Mouse (Mus musculus): ENCODE data around the gene Nipal3. TPM values are rescaled to one million over a fixed set of nuclear protein-coding genes. Genes with fewer than 3 reads are reported as not detected.
A peak's percentile ranks its signal among the peaks of the same experiment; 100 is the strongest.

Gene Nipal3
- total RNA-seq, 2 experiments from 2014 or later = 40.3 to 130 TPM

DNA sequence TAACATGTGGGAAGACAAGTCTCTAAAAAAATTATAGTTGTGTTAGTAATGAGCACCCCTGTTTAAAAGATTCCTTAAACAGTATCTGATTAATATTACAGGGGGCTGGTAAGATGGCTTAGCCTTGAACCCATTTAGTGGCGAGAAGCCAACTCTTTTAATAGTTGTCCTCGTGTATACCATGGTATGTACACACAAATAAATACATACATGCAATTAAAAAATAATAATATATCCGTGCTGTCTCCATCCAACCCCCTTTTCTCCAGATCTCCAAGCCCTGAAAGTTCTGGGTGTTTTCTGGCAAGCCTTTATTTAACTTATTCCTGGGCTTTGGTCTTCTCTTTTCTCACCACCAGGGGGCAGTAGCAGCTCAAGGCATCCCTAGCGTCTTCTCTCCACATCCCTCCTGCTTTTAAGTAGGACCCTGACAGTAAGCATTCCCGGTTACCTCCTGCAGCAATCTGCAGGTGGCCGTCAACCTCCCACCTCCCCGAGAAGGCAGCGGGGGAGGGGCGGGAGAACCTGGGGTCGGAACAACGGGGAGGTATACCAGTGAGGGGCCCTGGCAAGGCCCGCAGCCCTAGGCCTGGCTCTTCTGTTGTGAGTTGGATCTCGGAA, 13.7 kb upstream of the Nipal3 start:
- peak; percentile 61 for ATAC-seq (replicated peaks; ENCODE audit: low FRiP score, poor library complexity, severe bottlenecking)

- peak; percentile 87 for ATAC-seq (replicated peaks; ENCODE audit: low FRiP score, poor library complexity, severe bottlenecking)
Observed at GRCm38 (mm10) chr4:135507547-135508350, 12.9 kb upstream of the Nipal3 start.

GRCm38 (mm10) chr4:135505794-135506193, 11.0 kb upstream of the Nipal3 start:
- no peak for ATAC-seq (replicated peaks; ENCODE audit: low FRiP score, poor library complexity, severe bottlenecking)

DNA sequence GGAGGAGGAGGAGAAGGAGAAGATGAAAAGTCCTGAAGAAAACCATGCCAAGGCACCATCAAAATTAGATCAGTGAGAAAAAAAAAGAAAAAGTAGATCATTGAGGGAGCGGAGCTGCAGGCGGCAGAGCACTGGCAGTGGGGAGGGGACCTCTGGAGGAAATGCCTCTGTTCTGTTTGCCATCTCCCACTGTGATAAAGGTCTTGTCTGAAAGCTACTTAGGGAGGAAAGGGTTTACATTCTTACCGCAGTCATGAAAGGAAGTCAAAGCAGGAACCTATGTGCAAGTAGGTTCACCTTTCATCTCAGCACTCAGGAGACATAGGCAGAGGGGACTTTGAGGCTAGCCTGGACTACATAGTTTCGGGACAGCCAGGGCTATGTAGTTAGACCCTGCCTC, 6.7 kb upstream of the Nipal3 start:
- ATAC-seq (replicated peaks; ENCODE audit: low FRiP score, poor library complexity, severe bottlenecking) = no peak

DNA sequence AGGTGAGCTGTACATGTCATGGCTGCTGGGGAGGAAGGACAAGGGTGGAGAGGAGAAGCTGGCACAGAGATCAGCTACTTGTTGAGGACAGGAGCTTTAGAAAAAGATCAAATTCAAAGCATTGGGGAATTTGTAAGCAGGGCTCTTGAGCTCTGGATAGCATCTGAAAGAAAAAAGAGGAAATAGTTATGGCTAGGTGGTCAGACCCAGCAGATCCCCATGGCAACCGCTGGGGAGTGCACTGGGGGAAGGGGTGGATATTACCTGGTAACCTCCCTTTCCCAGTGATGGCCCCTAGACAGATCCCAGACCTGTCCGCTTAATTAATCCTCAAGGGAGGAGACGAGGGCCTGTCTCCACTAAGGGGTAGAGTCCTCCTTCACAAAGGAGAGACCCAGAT, 5.0 kb upstream of the Nipal3 start:
- ATAC-seq (replicated peaks; ENCODE audit: low FRiP score, poor library complexity, severe bottlenecking) = no peak

- ATAC-seq (replicated peaks; ENCODE audit: low FRiP score, poor library complexity, severe bottlenecking) = no peak
Observed at GRCm38 (mm10) chr4:135498136-135498535, 3.3 kb upstream of the Nipal3 start.

GRCm38 (mm10) chr4:135495810-135496209, 972 bp upstream of the Nipal3 start:
- no peak for ATAC-seq (replicated peaks; ENCODE audit: low FRiP score, poor library complexity, severe bottlenecking)

GRCm38 (mm10) chr4:135495397-135495791, 556 bp upstream of the Nipal3 start:
- ATAC-seq (replicated peaks; ENCODE audit: low FRiP score, poor library complexity, severe bottlenecking) = no peak

DNA sequence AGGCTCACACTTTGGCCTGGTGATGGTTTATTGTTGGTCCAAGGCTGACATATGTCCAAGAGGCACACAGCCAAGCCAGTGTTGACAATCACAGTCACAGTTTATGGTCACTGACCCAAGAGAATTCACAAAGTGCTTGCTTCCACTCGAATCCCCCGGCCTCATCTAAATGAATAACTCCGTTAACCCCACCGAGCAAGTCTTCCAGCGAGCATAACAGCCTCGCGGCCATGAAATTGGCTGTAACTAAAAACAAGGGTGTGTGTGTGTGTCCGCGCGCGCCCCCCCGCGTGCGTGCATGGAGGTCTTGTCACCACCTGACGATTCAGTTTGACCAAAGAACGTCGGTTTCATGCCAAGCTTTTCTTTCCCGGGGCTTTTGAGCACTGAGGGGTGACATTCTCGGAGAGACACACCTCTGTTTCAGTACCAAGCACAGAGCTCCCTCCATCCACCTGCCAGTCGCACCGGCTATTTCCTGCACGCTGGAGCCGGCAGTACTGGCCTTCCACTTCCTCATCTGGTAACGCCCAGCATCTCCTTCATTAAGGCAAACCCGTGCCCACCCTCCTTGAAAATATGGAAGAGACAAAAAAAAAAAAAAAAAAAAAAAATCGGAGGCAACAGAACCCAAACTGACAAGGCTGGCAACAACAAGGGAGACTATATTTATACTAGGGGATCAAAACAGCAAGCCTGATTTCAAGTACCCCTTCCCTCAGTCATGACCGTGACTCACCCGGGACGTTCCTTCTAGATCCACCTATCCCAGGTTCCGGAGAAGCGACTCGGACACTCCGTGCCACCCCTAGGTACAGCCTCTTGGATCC, 932 bp downstream of the Nipal3 start:
- peak; percentile 71 for ATAC-seq (replicated peaks; ENCODE audit: low FRiP score, poor library complexity, severe bottlenecking)

DNA sequence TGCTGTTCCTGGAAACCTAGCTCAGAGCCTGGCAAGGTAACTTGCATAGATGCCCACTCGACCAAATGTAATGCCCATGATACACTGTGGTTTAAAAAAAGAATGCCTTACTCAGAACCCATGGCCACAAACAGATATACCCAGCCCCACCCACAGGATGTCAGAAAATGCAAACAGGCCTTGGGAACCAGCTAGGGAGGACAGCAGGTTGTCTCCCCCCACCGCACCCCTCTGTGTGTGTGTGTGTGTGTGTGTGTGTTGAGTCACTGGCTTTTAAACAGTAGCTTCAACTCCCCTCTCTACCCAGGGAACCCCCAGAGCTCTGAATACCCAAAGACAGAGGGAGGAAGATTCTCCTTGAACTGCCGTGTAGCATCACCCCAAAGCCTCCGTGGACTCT, 1.6 kb downstream of the Nipal3 start:
- 0 out of 2 replicates have a peak, but pooled peaks have one; percentile 10 for ATAC-seq (replicated peaks; ENCODE audit: low FRiP score, poor library complexity, severe bottlenecking)

GRCm38 (mm10) chr4:135489256-135489655, 5.6 kb downstream of the Nipal3 start:
- ATAC-seq (replicated peaks; ENCODE audit: low FRiP score, poor library complexity, severe bottlenecking) = no peak

- no peak for ATAC-seq (replicated peaks; ENCODE audit: low FRiP score, poor library complexity, severe bottlenecking)
Observed at GRCm38 (mm10) chr4:135486352-135486751, 8.5 kb downstream of the Nipal3 start.

- no peak for ATAC-seq (replicated peaks; ENCODE audit: low FRiP score, poor library complexity, severe bottlenecking)
Observed at GRCm38 (mm10) chr4:135485086-135485485, 9.8 kb downstream of the Nipal3 start.

DNA sequence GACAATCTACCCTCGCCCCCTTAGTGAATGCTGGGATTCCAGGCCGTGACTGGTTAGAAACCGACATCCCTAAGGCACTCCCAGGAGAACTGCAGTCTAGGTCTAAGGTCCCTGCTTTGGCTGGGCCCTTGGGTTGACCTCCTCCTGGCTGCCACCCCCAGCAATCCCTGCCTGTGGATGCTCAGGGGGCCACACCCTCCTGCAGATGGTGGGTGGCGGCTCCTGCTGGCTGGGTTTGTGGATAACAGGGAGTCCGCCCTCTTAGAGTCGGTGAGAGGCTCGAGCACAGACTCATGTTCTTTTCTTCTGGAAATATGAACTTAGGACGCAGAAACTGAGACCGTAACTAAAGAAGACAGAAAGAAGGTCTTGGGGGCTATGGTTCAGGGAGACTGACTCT, 14.5 kb downstream of the Nipal3 start:
- peak; percentile 81 for ATAC-seq (replicated peaks; ENCODE audit: low FRiP score, poor library complexity, severe bottlenecking)

GRCm38 (mm10) chr4:135477851-135478250, 17.0 kb downstream of the Nipal3 start:
- ATAC-seq (replicated peaks; ENCODE audit: low FRiP score, poor library complexity, severe bottlenecking) = no peak

DNA sequence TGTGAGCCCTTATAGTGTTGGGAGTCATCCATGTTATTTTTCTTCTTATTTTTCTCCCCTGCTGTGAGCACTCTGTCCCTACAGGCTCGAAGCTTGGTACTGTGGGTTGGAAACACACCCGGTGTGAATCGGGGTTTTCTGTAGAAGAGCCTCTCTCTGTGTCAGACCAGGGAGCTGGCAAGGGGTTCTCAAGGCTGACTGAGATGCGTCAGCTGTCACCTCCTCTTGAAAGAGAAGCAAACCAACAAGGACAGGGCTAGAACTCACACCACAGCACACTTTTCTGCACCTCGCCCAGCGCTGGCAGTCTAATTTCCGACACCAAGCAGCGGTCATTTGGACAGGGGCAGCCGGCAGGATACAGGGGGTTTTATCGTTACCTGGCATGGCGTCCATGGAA, 31.4 kb downstream of the Nipal3 start:
- 0 out of 2 replicates have a peak, but pooled peaks have one; percentile 39 for ATAC-seq (replicated peaks; ENCODE audit: low FRiP score, poor library complexity, severe bottlenecking)

GRCm38 (mm10) chr4:135453572-135453971, 41.3 kb downstream of the Nipal3 start:
- ATAC-seq (replicated peaks; ENCODE audit: low FRiP score, poor library complexity, severe bottlenecking) = no peak

GRCm38 (mm10) chr4:135453164-135453563, 41.7 kb downstream of the Nipal3 start:
- no peak for ATAC-seq (replicated peaks; ENCODE audit: low FRiP score, poor library complexity, severe bottlenecking)

GRCm38 (mm10) chr4:135451360-135452015, 43.4 kb downstream of the Nipal3 start:
- no peak for ATAC-seq (replicated peaks; ENCODE audit: low FRiP score, poor library complexity, severe bottlenecking)

- ATAC-seq (replicated peaks; ENCODE audit: low FRiP score, poor library complexity, severe bottlenecking) = no peak
Observed at GRCm38 (mm10) chr4:135442473-135442872, 52.4 kb downstream of the Nipal3 start.

Data from erythroblast, adult 5-6 weeks (primary cell).